Mouse (Mus musculus): ENCODE measurements around the gene Wdr49. TPM values are rescaled to one million over a fixed set of nuclear protein-coding genes. Genes with fewer than 3 reads are reported as not detected.
"Not testable (repeated sequence)": the region's sequence is repeated elsewhere in the genome, so short reads cannot be mapped to it uniquely, and the experiment has no call there.

Wdr49 gene
- total RNA-seq, 2 experiments from 2014 or later: 0.71 to 1.0 TPM

DNA sequence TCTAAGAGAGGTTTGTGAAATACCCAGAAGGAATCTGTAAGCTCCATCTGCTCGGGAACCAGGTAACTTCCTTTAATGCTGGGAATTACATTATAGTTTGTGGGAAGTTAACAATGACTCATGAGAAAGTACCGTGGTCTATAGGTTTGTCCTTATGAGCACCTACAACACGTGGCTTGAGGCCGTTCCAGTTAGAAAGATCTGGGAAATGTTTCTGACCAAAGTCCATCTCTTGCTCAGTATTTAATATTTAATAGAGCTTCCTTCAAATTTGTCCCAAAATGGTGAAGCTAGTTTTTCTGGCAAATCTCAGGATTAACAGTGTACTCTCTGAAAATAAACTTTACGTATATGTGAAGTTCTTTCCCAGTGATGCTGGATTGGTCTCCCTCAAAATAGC is 177.3 kb downstream of the Wdr49 start:
- DNase-seq (ENCODE audit: extremely low spot score in 1 of 2, low spot score in 1 of 2): no peak

DNA sequence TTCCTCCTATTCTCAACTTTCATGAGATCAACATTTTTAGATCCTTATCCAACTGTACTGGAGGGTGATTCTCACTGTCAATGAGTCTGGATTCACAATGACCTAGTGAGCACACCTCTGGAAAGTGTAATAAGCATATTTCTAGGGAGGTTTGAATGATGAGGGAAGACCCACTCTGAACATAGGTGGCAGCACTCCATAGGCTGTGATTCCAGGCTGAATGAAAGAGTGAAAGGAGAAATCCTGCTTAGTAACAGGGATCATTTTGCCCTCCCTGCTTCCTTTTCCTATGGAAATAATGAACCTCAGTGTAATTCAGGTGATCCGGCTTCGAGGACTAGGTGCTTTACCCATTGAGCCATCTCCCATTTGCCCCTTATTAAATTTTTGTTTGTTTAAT is 180.9 kb downstream of the Wdr49 start:
- no peak for DNase-seq (ENCODE audit: extremely low spot score in 1 of 2, low spot score in 1 of 2)

DNA sequence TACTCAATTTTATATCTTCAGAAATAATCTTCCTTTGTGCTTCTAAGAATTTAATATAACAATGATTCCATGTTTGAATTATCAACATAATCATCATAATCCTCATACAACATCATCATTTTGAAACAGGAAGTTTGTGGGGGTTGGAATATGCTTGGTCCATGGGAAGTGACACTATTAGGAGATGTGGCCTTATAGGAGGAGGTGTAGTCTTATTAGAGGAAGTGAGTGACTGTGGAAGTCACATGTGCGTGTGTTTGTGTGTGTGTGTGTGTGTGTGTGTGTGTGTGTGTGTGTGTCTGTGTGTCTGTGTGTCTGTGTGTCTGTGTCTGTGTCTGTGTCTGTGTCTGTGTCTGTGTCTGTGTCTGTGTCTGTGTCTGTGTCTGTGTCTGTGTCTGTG is 182.5 kb downstream of the Wdr49 start:
- not testable (repeated sequence) for DNase-seq (ENCODE audit: extremely low spot score in 1 of 2, low spot score in 1 of 2)

DNA sequence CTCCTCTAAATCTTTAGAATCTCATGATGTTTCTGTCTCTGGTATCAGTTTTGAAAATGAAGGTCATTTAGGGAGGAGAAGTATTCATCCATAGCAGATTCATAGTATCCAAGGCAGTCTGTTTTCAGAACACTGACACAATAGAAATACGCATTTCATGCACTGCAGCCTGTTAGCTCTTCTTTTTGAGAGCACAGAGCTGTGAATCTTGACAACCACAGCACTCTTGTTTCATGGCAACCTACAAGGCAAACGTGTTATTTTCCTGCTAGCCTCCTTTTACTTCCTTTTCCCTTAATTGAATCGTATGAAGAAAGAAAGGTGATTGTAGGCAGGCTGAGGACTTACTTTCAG is 184.2 kb downstream of the Wdr49 start:
- DNase-seq (ENCODE audit: extremely low spot score in 1 of 2, low spot score in 1 of 2): no peak

DNA sequence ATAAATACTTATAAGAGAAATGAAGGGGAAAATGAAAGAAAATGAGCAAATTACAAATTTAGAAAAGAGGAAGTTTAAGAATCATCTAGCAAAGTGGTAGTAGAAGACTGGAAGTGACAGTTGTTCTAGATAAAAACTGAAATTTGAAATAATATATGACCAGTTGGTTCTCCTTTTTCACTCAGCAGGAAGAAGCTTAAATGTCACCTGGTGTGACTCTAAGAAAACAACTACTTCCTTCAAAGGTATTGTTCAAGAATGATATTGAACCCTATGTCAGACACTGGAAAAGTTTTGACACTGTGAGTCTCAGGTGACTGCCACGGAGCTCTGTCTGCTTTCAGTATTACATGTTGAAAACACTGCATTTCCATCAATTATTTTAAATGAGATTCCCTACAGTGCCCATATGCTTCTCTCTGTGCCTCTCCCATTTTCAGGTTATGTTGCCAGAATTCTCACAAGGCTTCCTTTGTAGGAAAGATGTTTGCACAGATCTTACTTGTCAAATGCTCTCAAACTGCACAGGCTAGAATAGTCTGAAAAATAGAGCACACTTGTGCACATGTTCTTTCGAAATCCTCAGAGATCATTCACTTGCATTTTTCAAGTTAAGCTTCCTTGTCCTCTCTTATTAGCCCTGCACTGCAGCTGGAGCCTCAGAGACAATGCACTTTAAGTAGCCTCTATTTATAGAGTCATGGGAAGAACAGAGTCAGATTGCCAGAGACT is 184.8 kb downstream of the Wdr49 start:
- DNase-seq (ENCODE audit: extremely low spot score in 1 of 2, low spot score in 1 of 2): no peak

DNA sequence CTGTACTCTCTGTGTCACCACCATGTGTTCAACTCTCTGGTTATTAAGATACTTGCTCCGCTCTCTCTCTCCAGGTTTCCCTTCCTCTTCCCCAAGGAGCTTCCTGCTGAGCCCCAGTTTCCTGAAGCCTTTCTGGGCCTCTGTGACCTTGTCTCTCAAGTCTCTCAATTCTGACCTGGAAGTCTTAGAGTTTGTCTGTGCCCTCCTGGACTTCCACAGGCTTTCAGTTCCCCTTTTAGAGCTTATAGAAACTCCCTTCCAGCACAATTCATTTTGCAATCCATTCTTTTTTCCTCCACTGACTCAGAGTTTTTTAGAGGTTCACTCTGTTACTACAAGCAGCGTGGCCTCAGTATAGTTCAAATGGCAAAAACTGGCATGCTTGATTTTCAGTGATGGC is 188.7 kb downstream of the Wdr49 start:
- DNase-seq (ENCODE audit: extremely low spot score in 1 of 2, low spot score in 1 of 2): no peak

DNA sequence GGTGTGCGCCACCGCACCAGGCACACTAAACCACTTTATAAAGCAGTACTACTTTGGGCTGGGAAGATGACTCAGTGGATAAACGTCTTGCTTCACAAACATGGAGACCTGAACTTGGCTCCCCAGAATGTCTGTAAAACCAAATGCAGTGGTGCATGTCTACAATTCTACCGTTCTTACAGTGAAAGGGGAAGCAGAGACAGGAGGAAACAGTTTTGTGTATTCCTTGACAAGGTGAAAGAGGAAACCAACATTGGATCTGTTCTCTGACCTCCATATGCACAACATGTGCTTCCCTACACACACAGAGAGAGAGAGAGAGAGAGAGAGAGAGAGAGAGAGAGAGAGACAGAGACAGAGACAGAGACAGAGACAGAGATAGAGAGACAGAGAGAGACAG is 204.5 kb downstream of the Wdr49 start:
- DNase-seq (ENCODE audit: extremely low spot score in 1 of 2, low spot score in 1 of 2): no peak

DNA sequence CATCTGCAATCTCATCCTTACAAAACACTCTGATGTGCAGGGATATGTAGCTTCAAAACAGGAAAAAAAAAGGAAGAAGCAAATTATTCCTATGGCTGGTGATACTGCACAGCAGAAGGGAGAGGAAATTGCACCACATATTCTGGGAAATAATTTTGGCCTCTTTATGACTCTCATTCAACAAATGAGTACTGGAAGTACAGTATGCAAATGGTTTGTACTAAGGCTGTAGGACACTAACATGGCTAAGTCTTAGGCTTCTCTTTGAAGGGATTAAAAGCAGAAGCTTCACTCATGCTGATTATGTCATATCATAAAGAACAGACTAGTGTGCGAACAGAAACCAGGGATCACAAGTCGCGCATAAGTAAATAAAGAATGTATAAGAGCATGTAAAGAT is 205.4 kb downstream of the Wdr49 start:
- DNase-seq (ENCODE audit: extremely low spot score in 1 of 2, low spot score in 1 of 2): no peak

DNA sequence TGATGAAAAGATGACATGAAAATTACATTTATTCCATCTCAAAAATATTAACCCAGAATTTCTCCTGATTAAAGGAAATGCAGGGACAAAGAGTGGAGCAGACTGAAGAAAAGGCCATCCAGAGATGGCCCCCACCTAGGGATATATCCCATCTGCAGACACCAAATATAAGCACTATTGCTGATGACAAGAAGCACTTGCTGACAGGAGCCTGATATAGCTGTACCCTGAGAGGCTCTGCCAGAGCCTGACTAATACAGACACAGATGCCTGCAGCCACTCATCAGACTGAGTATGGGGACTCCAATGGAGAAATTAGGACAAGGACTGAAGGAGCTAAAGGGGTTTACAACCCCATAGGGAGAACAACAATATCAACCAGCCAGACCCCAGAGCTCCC is 206.8 kb downstream of the Wdr49 start:
- no peak for DNase-seq (ENCODE audit: extremely low spot score in 1 of 2, low spot score in 1 of 2)

DNA sequence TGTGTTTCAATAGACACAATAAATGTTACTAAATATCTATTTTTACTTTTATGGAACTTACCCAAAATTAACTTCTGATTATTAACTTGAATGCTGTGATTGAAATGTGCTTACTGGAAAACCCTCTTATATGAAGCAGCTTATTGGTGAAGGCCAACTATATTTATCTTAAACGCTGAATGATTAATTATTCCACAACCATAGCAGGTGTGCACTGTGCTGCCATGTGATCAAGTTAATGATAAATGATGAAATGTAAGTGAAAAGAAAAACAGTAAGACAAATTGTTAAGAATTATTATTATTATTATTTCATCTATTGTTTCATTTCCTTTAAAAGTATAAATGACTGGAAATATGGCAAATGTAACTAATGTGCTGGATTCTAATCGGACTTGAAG is 212.0 kb downstream of the Wdr49 start, which contains the start of gene Serpini2:
TSS of gene Serpini2 (minus strand) at position 101 of the 400 bp plus-strand sequence.
- DNase-seq (ENCODE audit: extremely low spot score in 1 of 2, low spot score in 1 of 2): no peak

DNA sequence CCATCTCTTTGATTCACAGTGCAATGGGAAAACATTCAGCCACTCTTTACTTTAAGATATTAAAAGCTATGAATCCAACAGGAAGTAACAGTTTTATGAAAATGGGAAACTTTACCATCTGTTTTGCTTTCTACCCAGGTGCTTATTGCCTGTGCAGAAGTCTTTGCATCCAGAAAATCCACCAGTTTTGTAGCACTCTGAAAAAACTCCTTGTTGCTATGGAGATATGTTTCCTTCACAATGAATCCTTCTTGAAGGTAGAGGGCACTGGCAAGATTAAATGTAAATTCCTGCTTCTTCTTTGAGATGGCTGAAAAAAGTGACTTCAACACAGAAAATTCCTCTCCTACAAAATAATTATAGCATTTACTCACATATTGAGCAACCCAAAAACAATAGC is 222.6 kb downstream of the Wdr49 start:
- no peak for DNase-seq (ENCODE audit: extremely low spot score in 1 of 2, low spot score in 1 of 2)

Other genes starting within 250 kb of the Wdr49 start
- not detected for gene Serpini2, start 212.1 kb downstream of the Wdr49 start, total RNA-seq (2021)
- 10 to 100 TPM; 54.6 to 60.2 TPM for gene Pdcd10, start 74.7 kb upstream of the Wdr49 start, total RNA-seq (2021)
- gene Serpini1, start 75.4 kb upstream of the Wdr49 start, total RNA-seq (2021): 100 to 1,000 TPM; 173 to 185 TPM

Data from layer of hippocampus, postnatal 25 days (tissue).